Mouse (Mus musculus) inflammation-experienced regulatory T-cells, adult 6 months (primary cell): ENCODE results near the gene Nr1h4. TPM values are rescaled to one million over a fixed set of nuclear protein-coding genes. Genes with fewer than 3 reads are reported as not detected.

ENCODE experiments used
- ATAC-seq: one replicate; pipeline ENCODE4 v1.8.0; 2017
- polyA plus RNA-seq, 3 experiments: library from polyadenylated mRNA; unstranded; fragments of 100-300 nt; shearing (Covaris generic); gene quantifications; one replicate each; pipeline ENCODE4 v1.2.1; 2017

Nr1h4 gene
- polyA plus RNA-seq, 3 experiments from 2014 or later = not detected

GRCm38 (mm10) chr10:89470596-89471353 is 62.6 kb downstream of the Nr1h4 start:
- no peak for ATAC-seq

DNA sequence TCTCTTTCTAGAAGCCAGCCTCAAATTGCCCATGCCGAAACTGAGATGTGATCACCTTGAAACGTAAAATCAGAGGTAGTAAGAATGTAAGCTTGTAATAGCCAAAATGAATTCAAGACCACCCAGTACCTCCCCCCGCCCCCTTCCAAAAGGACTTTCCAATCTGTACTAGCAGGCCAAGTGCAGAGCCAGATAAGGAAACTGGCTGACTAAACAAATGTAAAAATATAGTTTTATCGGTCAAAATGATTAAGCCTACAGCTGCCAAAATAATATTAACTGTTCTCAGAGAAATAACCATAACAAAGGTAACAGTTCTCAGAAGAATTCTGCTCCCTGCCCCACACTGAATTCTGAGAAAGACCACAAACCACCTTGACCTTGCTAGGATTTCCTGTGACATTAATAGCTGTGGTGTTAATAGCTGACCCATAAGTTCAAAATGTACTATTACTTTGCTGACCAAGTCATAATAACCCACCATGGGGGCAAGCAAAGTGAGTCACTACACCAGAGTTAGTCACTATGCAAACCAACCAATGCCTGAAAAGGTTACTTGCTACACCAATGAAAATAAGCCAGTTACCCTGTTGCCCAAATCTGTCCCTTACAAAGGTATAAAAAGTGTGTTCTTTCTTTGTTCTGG is 68.5 kb downstream of the Nr1h4 start:
- no peak for ATAC-seq

DNA sequence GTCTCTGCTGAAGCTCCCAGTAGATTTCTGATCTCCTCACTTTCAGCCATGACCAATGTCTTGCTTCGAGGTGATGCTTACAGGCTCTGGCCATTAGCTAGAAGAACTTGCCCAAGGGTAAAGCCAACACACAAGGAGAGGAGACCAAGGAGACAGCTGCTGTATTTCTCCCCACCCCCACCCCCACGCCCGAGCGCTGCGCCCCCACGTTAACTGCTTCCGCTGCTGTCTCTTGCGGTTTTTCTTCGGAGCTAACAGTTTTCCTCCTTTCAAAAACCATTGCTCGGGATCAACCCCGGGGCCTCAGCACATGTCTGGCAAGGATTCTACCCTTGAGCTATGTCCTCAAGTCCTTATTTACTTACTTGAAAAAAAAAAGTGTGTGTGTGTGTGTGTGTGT is 70.5 kb downstream of the Nr1h4 start:
- no peak for ATAC-seq

GRCm38 (mm10) chr10:89461856-89462507 is 71.4 kb downstream of the Nr1h4 start:
- ATAC-seq = peak; percentile 95

GRCm38 (mm10) chr10:89460972-89461371 is 72.4 kb downstream of the Nr1h4 start:
- ATAC-seq = no peak

GRCm38 (mm10) chr10:89458770-89459169 is 74.6 kb downstream of the Nr1h4 start:
- ATAC-seq = no peak

DNA sequence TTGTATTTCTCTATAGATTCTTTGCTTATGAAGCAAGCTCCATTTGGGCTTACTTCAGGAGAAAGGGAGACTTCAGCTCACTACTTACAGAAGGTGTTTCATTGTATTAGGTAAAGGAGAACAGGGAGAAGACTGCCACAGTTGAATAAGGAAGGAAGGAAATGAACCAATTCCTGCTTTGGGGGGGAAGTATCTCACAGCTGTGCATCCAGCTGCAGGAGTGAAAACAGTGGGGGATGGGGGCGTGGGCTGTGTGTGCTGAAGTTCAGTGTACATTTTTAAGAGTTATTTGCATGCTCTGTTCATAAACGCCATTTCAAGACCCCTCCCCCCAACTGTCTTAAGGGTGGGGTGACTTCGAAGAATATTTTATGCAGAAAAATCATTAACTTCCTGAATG is 79.6 kb downstream of the Nr1h4 start:
- no peak for ATAC-seq

GRCm38 (mm10) chr10:89453068-89453641 is 80.2 kb downstream of the Nr1h4 start:
- ATAC-seq = no peak

- ATAC-seq = no peak
Observed at GRCm38 (mm10) chr10:89450411-89450810, 83.0 kb downstream of the Nr1h4 start.

DNA sequence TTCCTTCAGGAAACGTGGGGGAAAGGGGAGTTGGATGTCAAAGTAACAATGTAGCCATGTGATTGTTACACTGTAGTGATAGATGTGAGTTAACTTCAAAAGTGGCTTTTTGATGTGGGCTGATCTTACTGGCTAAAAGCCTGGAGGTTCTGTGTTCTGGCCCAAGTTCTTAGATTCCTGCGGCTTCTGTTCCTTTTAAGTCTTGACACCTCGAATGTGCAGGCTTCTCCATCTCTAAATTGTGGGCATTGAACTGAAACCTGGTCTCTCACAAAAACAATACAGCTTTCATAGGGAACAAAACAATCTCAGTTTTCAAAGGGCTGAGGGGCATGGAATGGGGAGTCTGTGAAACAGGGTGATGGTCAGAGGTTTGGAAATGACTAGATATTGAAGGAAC is 89.0 kb downstream of the Nr1h4 start:
- peak; percentile 1 for ATAC-seq

- ATAC-seq = peak; percentile 93
Observed at GRCm38 (mm10) chr10:89443623-89444151, 89.7 kb downstream of the Nr1h4 start, which contains the start of gene Gas2l3. Gas2l3 (minus strand) TSS chr10:89443967.

DNA sequence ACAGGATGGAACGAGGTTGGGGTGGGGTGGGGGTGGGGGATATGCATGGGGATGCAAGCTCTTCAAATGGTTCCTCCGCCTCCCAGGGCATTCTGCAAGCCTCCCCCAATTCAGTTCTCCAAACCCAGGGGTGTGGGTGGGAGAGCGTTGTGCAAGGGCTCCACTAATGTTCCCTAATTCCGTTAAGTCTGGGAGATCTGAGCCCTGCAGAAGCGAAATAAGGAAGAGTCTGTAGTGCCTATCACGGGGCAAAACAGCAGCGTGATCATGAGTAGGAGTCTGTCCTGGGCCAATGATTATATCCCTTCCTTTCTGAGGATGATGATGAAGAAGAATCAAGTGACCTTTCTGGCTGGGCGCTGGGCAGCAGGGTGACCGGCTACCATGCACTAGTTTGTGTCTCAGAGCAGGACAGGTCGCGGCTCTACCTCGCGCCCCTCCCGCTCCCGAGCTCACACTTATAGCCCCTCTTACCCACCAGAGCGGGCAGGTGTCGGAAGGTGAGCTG is 90.2 kb downstream of the Nr1h4 start:
- ATAC-seq = peak; percentile 10

GRCm38 (mm10) chr10:89442640-89443039 is 90.7 kb downstream of the Nr1h4 start:
- ATAC-seq = peak; percentile 23

DNA sequence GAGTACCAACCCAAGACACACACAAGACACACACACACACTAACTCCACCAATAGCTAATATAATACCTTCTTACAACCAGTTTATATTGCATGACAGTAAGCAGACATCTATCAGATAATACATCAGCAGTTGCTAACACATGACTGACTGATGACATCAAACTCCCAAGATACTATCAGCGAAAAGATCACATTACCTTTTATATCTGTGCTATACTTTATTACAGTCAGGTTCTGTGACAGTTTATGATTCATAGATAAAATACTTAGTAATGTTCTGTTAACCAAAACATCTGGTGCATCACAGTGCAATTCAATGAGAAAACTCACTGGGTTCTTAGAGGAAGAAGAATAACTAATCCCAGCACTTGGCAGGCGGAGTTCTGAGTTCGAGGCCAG is 91.4 kb downstream of the Nr1h4 start:
- no peak for ATAC-seq

- no peak for ATAC-seq
Observed at GRCm38 (mm10) chr10:89439380-89439779, 94.0 kb downstream of the Nr1h4 start.

GRCm38 (mm10) chr10:89437996-89438395 is 95.4 kb downstream of the Nr1h4 start:
- ATAC-seq = no peak

DNA sequence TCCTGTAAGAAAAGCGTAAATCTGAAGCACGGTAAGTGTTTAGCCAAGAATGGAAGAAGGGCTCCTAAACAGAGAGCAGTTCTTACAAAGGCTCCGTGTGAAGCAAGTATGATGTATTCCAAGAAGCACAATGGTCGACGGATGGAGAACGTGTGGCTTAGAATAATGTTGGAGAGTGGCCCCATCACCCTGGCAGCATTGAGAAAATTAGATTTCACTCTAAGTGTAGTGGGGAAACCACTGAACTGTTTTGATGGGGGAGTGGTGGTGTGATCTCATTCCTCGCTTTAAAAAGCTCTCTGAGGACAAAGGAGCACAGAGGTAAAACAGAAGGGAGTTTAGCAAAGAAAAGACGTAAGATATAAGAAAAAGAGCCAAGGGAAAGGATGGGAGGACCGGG is 95.9 kb downstream of the Nr1h4 start:
- no peak for ATAC-seq

DNA sequence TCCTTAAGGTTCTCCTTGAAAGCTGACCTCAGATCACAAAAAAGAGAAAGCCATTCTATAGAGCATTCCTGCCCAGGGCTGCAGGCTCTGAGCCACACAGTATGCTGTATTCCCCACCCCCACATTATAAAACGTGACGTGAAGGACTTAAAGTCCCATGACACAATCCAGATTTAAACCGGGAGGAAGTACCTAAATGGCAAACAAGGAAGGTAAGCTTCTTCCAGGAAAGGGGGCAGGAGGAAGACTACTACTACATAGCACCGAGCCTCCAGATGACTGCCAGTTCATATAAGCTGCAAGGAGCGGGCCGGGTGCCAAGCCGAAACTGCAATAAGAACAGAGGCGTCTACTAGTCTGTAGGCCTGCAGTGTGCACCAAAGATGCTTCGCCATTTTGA is 97.5 kb downstream of the Nr1h4 start:
- no peak for ATAC-seq

GRCm38 (mm10) chr10:89435413-89435812 is 98.0 kb downstream of the Nr1h4 start:
- ATAC-seq = no peak

DNA sequence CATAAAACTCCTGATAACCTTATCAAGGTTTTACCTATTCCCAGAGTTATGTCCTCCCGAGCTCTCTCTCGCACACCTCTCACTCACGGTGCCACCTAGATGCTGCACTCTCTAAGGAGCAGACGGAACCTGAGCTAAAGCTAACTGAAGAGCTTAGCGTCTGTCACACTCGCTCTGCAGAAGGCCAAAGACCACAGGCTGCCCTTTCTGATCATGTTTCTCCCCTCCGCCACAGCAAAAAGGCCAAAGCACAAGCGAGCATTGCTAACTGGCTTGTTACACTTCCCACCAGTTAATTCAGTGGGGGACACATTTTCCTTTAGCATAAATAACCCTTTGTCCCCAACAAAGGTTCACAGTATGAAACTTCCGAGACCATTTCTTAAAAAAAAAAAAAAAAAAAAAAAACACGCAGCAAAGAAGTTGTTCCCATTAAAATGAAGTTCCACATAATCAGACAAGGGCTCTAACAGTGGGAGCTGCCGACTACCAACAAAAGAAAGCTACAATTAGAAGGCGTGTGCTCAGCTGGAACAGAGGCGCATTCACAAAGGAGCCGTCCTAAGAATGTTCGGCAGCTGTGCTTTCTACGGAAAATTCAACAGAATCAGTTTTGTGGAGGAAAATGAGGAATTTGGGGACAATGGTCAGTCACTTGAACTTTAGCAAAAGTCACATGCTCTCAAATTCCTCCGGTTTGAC is 98.7 kb downstream of the Nr1h4 start:
- ATAC-seq = no peak

DNA sequence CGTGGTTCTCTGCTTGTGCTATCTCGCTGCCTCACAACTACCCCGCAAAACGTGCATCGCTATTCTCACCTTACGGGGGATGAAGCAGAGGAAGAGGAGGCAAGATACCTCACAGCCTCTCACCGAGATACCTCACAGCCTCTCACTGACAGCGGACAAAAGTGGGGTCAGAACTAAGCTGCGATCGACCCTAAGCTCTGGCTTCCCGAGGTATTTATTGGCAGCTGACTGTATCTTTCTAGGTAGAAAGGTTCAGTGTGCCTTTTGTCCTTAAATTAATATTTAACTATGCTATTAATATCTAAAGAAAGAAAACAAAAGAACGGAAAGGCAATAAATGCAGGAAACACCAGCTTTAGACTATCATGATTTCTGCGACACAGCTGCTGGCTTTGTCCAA is 100.6 kb downstream of the Nr1h4 start:
- no peak for ATAC-seq

GRCm38 (mm10) chr10:89430751-89431150 is 102.6 kb downstream of the Nr1h4 start:
- ATAC-seq = no peak
